ENCODE assay signal across 1 mouse cellular context in the genomic region with DNA sequence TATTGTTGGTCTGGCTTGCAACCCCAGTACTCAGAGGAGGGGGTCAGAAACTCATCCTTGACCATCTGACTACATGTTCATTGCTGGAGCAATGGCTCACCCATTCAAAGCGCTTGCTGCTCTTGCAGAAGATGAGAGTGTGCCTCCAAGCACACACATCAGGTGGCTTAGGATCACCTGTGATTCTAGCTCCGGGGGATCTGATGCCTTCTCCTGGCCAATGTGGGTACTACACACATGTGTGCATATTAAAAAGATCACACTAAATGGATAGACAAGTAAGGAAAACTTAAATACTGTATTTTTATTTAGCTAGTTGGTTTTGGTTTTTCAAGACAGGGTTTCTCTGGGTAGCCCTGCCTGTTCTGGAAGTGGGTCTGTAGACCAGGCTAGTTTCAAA.
A peak's percentile ranks its signal among the peaks of the same experiment; 100 is the strongest.
TF ChIP-seq lines count a peak whose summit lies in the region.

No protein-coding gene starts in this region.

TF ChIP-seq in MEL, 35 proteins besides CTCF, POLR2A, EP300 and RAD21:
- no peak for TF ChIP-seq TCF12 (IDR thresholded peaks at IDR 0.05; ENCODE audit: low read depth, low read length)
- TF ChIP-seq POLR2AphosphoS5 (IDR thresholded peaks at IDR 0.05; ENCODE audit: borderline replicate concordance, low read depth, low read length) = no peak
- TF ChIP-seq SMC3 (IDR thresholded peaks at IDR 0.05; ENCODE audit: low read depth, low read length) = peak; percentile 32; the same call in 1 of the 2 replicates
